Mouse (Mus musculus) liver, embryonic 16.5 days (tissue): ENCODE data around the gene Map3k20. TPM values are rescaled to one million over a fixed set of nuclear protein-coding genes. Genes with fewer than 3 reads are reported as not detected.

Experiments used
- ATAC-seq: fragments of 200-750 bp; cut with Nextera tagmentation; 2 replicates; pipeline ENCODE4 v1.8.0; 2017; ENCODE audit warnings: low read depth, mild to moderate bottlenecking, moderate number of reproducible peaks, moderate library complexity
- H3K27ac ChIP-seq: fragments of 300-500 bp; sonication (generic); 2 replicates; pipeline ENCODE4 v1.5.1; 2014; ENCODE audit warnings: mild to moderate bottlenecking, low read length
- H3K27me3 ChIP-seq: fragments of 300-500 bp; sonication (generic); 2 replicates; pipeline ENCODE4 v1.6.1; 2014; ENCODE audit warnings: low read depth, low read length, mixed read lengths; ENCODE audit not compliant: control insufficient read depth, insufficient read depth
- H3K36me3 ChIP-seq: fragments of 300-500 bp; sonication (generic); 2 replicates; pipeline ENCODE4 v1.6.1; 2014; ENCODE audit warnings: mild to moderate bottlenecking; ENCODE audit not compliant: control insufficient read depth, insufficient read depth
- H3K4me1 ChIP-seq: fragments of 300-500 bp; sonication (generic); 2 replicates; pipeline ENCODE4 v1.6.1; 2014; ENCODE audit warnings: low read depth, low read length, mixed read lengths; ENCODE audit not compliant: control insufficient read depth
- H3K4me2 ChIP-seq: fragments of 300-500 bp; sonication (generic); 2 replicates; pipeline ENCODE4 v1.6.1; 2014; ENCODE audit warnings: low read depth, low read length, mixed read lengths
- H3K4me3 ChIP-seq: fragments of 300-500 bp; sonication (generic); 2 replicates; pipeline ENCODE4 v1.5.1; 2014; ENCODE audit warnings: low read depth, mild to moderate bottlenecking, low read length
- H3K9ac ChIP-seq: fragments of 300-500 bp; sonication (generic); 2 replicates; pipeline ENCODE4 v1.6.1; 2014; ENCODE audit warnings: low read depth, low read length
- H3K9me3 ChIP-seq: fragments of 300-500 bp; sonication (generic); replicated peaks from 2 replicates; pipeline ENCODE4 v1.6.1; 2016; ENCODE audit warnings: low read length; ENCODE audit not compliant: control insufficient read depth
- WGBS: fragments of 180-500 bp; shearing (Covaris S2); extraction: QIAGEN DNeasy Blood & Tissue Kit; methylation state at CpG from one replicate; pipeline ENCODE4 v1.1.7; 2014; ENCODE audit not compliant: insufficient replicate concordance; 5-methylcytosine and 5-hydroxymethylcytosine counted together
- polyA plus RNA-seq: library from polyadenylated mRNA; unstranded; fragments of >200 nt; fragmentation: Nextera tagmentation; extraction: Ambion mirVana; gene quantifications from 2 replicates; pipeline ENCODE4 v1.2.1, GENCODE M21; 2015

The Map3k20 gene
- polyA plus RNA-seq, 1 experiment from 2014 or later: 7.3 TPM

DNA sequence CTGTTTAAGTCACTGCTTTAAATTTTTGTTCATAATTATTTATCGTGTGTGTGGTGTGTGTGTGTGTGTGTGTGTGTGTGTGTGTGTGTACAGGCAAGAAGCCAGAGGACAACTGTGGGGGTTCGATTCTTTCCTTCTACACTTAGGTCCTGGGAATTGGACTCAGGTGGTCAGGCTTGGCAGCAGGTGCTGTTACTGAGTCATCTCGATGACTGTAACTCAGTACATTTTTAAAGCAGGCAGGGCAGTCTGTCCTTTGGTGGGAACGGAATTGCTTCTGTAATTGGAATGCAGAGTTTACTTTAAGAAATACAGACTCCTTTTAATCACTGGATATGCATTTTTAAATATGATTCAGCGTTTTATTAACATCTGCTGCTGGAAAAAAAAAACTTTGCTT lies 22.9 kb downstream of the Map3k20 start:
- no peak overlapping the region for H3K27ac ChIP-seq
- no peaks in the 10 kb centered on the region for H3K9me3 ChIP-seq
- H3K4me1 ChIP-seq: peaks cover 8% of the 10 kb centered on the region
- no peak overlapping the region for H3K9ac ChIP-seq
- H3K4me2 ChIP-seq: no peak overlapping the region
- no peak overlapping the region for H3K4me3 ChIP-seq
- 77% methylated on average over 5 of the region's 5 CpGs for WGBS
- no peaks in the 10 kb centered on the region for H3K27me3 ChIP-seq
- H3K36me3 ChIP-seq: peaks cover 13% of the 10 kb centered on the region
- no peak for ATAC-seq

DNA sequence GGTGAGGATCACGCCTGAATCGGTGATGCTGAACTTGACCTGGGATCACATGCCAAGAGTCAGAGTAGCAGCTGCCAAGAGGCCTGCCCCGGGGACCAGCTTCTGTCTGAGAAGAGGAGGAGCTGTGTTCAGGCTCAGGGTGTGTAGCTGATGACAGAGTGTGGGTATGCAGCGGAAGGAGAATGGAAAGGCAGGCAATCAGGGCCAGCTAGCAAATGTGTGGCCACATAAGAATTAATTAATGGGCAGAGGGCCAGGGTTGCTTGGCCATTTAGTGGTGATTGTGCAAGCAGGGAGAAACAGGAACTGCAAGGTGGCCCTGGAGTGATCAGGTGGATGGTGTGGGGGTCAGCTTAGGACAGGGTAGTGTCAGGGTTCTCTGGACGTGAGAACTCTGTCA lies 23.5 kb downstream of the Map3k20 start:
- whole genome bisulfite sequencing: 76% methylated on average over 5 of the region's 5 CpGs

DNA sequence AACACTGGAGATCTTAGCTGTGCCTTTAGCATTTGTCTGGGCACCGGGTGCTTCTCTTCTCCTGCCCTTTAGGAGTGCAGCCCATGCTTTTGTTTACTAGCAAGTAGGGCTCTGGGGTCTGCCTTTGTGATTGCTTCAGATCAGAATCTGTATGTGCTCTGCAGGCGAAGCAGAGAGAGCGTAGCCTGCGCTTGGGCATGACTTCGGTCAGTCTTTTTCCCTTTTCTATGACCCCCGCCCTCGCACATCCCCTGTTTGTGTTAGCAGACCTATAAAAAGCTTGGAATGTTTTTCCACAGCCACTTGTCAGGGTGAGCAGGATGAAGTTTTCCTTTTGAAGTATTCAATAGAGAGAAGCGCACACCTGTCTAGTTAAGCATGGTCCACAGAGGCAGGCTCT lies 26.0 kb downstream of the Map3k20 start:
- no peak overlapping the region for H3K27ac ChIP-seq
- H3K4me2 ChIP-seq: no peak overlapping the region
- H3K36me3 ChIP-seq: no peaks in the 10 kb centered on the region
- H3K27me3 ChIP-seq: no peaks in the 10 kb centered on the region
- H3K4me3 ChIP-seq: no peak overlapping the region
- H3K9ac ChIP-seq: no peak overlapping the region
- WGBS: 72% methylated on average over 8 of the region's 8 CpGs
- no peaks in the 10 kb centered on the region for H3K9me3 ChIP-seq
- ATAC-seq: no peak
- H3K4me1 ChIP-seq: peaks cover 8% of the 10 kb centered on the region

More for the DNA sequence above, 23.5 kb downstream of the Map3k20 start:
- no peak overlapping the region for H3K27ac ChIP-seq
- no peak overlapping the region for H3K4me2 ChIP-seq
- no peak overlapping the region for H3K9ac ChIP-seq
- no peak for ATAC-seq
- peaks cover 8% of the 10 kb centered on the region for H3K4me1 ChIP-seq
- peaks cover 13% of the 10 kb centered on the region for H3K36me3 ChIP-seq
- H3K9me3 ChIP-seq: no peaks in the 10 kb centered on the region
- H3K27me3 ChIP-seq: no peaks in the 10 kb centered on the region
- no peak overlapping the region for H3K4me3 ChIP-seq

DNA sequence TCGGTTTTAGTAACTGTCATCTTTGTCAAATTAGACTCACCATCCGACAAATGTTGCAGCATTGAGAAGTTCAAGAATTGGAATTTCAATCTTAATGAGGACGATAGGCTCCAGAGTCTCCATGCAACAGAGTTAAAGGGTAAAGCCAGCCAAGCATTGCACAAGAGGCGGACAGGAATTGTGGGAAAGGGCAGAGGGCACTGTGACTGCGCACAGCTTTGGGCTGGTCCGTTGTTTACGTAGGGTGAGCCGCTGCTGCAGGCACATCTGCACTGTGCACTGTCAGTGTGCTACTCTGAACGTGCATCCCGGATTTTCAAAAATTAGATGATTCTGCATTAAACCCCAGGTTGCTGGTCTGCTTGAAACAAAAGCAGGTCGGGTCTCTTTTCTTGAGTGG lies 27.9 kb downstream of the Map3k20 start:
- peak overlapping the region; percentile 25; the same call in 1 of the 2 replicates for H3K27ac ChIP-seq
- no peaks in the 10 kb centered on the region for H3K27me3 ChIP-seq
- no peaks in the 10 kb centered on the region for H3K9me3 ChIP-seq
- H3K36me3 ChIP-seq: no peaks in the 10 kb centered on the region
- 68% methylated on average over 11 of the region's 11 CpGs for whole genome bisulfite sequencing
- ATAC-seq: peak; percentile 91
- H3K4me1 ChIP-seq: peaks cover 10% of the 10 kb centered on the region
- no peak overlapping the region; the same call in 1 of the 2 replicates for H3K4me2 ChIP-seq
- peak overlapping the region; percentile 5; the same call in 1 of the 2 replicates for H3K4me3 ChIP-seq
- H3K9ac ChIP-seq: no peak overlapping the region

DNA sequence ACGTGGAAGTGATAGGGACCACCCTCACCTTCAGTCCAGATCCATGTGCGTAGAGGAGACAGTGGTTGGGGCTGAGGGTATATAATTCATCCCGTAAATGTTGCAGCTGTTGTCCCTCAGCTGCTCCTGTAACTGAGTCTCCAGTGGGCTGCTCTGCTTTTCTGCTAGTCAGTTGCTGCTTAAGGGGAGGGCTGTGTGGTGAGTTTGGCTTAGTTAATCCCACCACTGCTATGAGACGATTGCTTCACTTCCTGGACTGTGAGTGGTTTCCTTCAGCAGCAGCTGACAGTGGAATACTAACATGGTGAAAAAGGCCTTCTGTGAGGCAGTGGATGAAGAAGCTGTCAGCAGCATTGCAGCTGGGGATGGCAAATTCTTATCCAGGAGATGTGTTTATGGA lies 33.0 kb downstream of the Map3k20 start:
- Histone ChIP-seq H3K27ac (no peak overlapping the region; the same call in 1 of the 2 replicates), H3K4me2 (no peak overlapping the region), H3K36me3 (no peaks in the 10 kb centered on the region), H3K4me3 (no peak overlapping the region), H3K9me3 (no peaks in the 10 kb centered on the region), H3K4me1 (peaks cover 7% of the 10 kb centered on the region), H3K27me3 (no peaks in the 10 kb centered on the region), H3K9ac (no peak overlapping the region)
- ATAC-seq: no peak
- 30% methylated on average over 4 of the region's 4 CpGs for WGBS

DNA sequence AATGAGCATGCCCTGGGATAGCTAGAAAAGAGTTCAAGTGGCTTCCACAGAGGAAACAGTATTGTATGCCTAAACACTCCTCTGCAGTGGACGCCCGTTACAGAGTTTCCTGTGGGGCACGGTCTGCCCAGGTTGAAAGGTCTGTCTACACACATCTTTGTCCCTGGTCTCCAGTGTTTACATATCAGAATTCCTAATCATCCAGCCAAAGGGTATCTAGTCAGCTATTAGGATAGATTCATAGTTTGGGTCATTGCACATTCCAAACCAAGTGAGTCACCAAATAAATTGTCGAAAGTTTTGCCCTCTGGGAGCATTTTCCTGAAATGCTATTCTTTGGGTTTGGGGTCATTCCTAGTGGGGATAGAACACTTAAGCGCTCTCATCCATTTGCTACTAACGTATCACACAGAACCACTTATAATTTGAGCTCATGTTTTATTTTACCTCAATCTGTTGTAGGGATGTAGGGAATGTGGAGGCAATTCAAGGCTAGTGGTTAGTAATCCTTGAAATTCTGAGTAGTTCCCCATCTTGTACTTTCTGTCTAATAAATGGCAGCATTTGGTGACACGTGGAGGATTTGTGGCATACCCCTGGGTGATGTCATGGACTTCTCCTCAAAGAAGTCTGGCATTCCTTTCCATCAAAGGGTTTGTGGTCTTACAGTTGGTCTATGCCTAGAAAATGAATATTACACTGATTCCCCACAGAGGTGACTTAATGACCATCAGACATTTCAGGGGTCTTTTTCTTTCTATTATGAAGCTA lies 33.8 kb downstream of the Map3k20 start:
- peak; percentile 62; the same call in 1 of the 2 replicates for ATAC-seq
- H3K9ac ChIP-seq: no peak overlapping the region
- H3K27ac ChIP-seq: no peak overlapping the region
- no peak overlapping the region for H3K4me2 ChIP-seq
- H3K4me1 ChIP-seq: peaks cover 7% of the 10 kb centered on the region
- 54% methylated on average over 7 of the region's 7 CpGs for WGBS
- no peaks in the 10 kb centered on the region for H3K9me3 ChIP-seq
- no peaks in the 10 kb centered on the region for H3K36me3 ChIP-seq
- no peaks in the 10 kb centered on the region for H3K27me3 ChIP-seq
- H3K4me3 ChIP-seq: no peak overlapping the region

DNA sequence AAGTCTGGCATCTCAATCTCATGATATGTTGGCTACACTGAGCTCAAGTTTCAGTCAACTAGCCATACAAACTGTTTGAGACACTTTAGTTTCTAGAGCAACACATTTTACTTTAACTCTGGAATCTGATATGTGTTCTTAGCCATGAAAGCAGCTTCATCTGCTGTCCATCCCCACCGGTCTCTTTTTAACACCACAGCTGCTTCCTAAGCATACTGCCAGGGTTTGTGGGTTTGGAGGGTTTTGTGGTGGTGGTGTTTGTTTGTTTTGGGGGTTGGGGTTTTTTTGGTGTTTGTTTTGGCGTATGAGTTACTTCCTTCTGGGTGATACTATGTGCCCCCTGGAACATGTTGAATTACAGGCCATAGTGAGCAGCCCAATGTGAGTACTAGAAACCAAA lies 35.2 kb downstream of the Map3k20 start:
- Histone ChIP-seq H3K4me1 (peaks cover 7% of the 10 kb centered on the region), H3K36me3 (no peaks in the 10 kb centered on the region), H3K9me3 (no peaks in the 10 kb centered on the region), H3K27me3 (no peaks in the 10 kb centered on the region), H3K4me2 (no peak overlapping the region), H3K27ac (no peak overlapping the region), H3K4me3 (no peak overlapping the region), H3K9ac (no peak overlapping the region)
- ATAC-seq: no peak
- WGBS: 46% methylated on average over 2 of the region's 2 CpGs

DNA sequence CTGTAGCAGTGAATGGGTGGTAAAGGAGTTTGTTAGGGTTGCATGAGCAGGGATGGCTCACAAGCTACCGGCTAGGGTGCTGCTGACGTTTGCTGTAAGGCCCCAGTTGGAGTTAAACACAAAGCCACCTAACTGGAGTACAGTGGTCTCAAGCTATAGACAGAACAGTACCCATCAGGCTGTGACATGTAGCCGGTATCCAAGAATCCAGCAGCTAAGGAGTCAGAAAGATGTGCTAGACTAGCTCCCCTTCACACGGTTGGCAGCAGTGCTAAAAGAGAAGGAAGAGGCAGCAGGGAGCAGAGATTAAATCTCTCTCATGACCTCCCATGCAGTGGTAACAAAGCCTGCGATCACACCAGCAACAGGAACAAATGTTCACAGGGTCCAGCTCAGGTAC lies 36.2 kb downstream of the Map3k20 start:
- H3K9me3 ChIP-seq: no peaks in the 10 kb centered on the region
- H3K4me3 ChIP-seq: no peak overlapping the region
- H3K9ac ChIP-seq: no peak overlapping the region
- ATAC-seq: no peak
- H3K27ac ChIP-seq: no peak overlapping the region
- no peak overlapping the region for H3K4me2 ChIP-seq
- WGBS: 57% methylated on average over 5 of the region's 5 CpGs
- no peaks in the 10 kb centered on the region for H3K36me3 ChIP-seq
- H3K27me3 ChIP-seq: no peaks in the 10 kb centered on the region
- peaks cover 7% of the 10 kb centered on the region for H3K4me1 ChIP-seq

DNA sequence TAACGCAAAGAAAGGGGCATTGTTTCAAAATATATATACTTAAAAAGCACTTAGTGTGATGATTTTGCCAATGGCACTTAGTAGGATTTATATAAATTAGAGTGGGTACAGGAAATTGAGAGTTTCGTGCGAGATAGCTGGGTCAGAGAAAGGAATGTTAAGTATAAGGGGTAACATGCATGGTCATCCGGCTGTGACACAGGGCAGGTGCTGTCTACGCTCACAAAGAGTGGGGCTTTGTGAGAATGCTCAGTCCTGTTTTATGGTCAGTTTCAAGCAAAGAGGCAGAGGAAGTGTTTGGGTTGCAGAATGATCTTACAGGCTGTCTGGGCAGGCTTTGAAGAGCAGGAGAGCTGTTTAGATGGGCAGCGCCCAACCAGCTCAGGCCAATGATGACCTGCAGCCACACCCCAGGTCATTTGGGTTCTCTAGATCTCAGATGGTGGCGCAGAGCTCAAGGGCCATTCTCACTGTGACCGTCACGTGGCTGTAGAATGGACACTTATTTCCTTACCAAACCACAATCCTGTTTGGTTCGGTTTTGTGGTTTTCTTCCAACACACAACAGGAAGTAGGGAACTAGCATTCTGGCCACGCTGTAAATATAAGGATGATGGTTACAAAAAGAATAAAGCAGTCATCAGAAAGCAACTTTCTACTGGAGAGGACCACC lies 37.4 kb downstream of the Map3k20 start:
- WGBS: 46% methylated on average over 11 of the region's 11 CpGs
- no peaks in the 10 kb centered on the region for H3K9me3 ChIP-seq
- H3K4me3 ChIP-seq: no peak overlapping the region
- no peaks in the 10 kb centered on the region for H3K27me3 ChIP-seq
- no peak overlapping the region for H3K27ac ChIP-seq
- peaks cover 7% of the 10 kb centered on the region for H3K4me1 ChIP-seq
- ATAC-seq: no peak
- peak overlapping the region; percentile 13 for H3K4me2 ChIP-seq
- no peak overlapping the region for H3K9ac ChIP-seq
- H3K36me3 ChIP-seq: no peaks in the 10 kb centered on the region
